Mouse (Mus musculus): ENCODE results near the gene Gapvd1. TPM values are rescaled to one million over a fixed set of nuclear protein-coding genes. Genes with fewer than 3 reads are reported as not detected.

Gene Gapvd1
- total RNA-seq, 2 experiments from 2014 or later, result 97.4 to 101 TPM

DNA sequence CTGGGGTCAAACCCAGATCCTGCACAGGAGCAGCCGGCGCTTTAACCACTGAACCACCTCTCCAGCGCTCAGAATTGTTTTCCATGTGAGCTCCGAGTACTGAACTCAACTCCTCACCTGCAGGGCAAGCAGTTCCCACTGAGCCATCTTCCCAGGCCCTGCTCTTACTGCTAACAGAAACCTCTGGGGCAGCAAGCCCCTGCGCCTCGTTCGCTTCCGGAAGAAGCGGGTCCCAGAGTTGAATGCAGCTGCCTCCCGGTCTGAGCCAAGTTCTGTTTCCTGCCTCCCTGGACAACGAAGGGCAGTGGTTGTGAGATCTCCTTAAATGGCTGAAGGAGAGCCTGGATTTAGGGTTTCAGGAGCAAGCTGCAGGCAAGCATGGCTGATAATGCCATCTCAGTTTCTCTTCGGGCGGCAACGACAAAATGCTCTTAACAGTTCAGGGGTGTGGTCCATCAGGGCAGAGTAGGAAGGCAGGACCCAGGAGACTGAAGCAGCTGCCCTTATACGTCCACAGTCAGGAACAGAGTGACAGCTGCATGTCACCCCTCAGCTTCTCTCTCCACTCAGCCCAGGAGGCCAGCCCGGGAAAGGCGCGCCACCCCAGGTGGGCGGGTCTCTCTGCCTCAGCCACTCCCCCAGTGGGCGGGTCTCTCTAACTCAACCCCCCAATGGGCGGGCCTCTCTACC, 109.0 kb downstream of the Gapvd1 start:
- no peak for DNase-seq (ENCODE audit: low spot score in 2 of 2)
- intact Hi-C loops (cut with DNase I), result no loop called here

DNA sequence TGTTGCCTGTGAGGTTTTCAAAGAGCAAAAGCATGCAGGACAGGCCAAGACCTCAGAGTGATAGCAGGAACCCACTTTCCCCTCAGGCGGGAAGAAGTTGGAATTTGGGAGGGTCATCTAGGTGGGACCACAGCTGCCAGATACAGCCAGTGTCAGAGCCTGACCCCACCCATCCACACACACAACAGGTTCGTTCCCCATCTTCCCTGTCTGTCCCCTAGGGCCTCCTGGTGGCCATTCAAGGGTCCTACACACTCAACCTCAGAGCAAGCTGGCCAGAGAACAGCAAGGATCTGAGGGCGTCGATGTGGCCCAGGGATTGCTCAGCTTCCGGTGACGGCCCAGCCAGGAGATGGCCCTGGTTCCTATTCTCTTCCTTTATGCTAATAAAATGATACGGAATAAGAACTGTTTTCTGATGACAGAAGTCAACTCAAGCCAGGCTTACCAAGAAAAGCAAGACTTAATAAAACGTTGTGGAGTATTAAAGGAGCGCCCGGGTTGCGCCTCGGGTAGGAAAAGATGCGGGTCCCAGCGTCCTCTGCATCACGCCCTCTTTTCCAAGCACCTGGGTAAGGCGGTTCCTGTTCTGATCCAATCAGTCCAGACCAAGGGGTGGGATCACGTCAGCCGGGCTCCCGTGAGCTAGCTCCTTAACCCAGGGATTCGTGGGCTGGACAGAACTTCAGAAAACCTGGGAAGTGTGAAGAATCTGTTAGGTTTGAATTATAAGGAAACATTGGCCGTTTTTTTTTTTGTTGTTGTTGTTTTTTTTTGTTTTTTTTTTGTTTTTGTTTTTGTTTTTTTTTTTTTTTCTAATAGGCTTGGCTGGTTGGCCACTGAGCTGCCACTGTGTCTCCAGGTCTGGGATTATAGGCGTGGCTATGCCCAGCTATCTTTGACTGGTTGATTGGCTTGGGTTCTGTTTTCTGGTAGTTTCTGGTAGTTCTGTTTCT, 110.2 kb downstream of the Gapvd1 start:
- DNase-seq (ENCODE audit: low spot score in 2 of 2), result no peak
- intact Hi-C loops (cut with DNase I), result loop anchor here (5.0 kb wide), 1 partner anchor 823 kb away; no protein-coding TSS in a partner anchor

DNA sequence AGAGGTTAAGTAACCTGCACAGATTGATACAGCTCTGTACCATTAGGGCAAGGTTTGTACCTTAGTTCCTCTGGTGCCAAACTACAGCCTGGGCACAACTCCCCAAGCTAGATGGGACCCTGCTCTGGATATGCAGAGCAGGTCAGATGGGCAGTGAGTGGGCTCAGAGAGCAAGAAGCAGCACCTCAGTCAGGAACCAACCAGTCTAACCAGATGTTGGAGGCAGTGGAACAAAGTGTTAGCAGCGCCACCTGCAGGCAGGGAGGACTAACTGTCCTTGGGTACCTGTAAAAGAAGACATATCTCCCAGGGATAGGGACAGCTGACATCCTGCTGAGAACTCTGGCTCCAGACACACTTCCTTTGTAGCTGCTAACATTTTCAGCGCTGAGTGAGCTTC, 112.7 kb downstream of the Gapvd1 start:
- DNase-seq (ENCODE audit: low spot score in 2 of 2), result no peak
- intact Hi-C loops (cut with DNase I), result loop anchor here (5.0 kb wide), 1 partner anchor 820 kb away; no protein-coding TSS in a partner anchor

DNA sequence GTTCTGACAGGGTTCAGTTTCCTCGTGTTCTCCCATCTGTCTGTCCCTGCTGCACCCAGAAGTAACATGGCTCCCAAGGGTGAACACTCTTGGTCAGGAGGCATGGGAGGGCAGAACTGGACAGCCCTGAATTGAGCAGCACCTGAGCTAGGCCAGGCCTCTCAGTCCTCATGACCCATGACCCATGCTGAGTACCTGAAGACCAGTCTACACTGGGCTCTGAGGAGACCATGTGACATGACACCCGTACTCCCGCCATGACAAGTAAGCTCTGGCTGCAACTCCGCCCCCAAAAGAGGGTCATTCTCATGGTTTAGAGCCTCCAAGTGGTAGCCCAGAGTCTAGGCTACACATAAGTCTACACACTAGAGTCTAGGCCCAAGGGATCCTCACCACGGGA, 115.3 kb downstream of the Gapvd1 start:
- intact Hi-C loops (cut with DNase I), result loop anchor here (2.0 to 10.0 kb wide), 3 partner anchors 667 to 895 kb away; no protein-coding TSS in a partner anchor
- DNase-seq (ENCODE audit: low spot score in 2 of 2), result no peak

DNA sequence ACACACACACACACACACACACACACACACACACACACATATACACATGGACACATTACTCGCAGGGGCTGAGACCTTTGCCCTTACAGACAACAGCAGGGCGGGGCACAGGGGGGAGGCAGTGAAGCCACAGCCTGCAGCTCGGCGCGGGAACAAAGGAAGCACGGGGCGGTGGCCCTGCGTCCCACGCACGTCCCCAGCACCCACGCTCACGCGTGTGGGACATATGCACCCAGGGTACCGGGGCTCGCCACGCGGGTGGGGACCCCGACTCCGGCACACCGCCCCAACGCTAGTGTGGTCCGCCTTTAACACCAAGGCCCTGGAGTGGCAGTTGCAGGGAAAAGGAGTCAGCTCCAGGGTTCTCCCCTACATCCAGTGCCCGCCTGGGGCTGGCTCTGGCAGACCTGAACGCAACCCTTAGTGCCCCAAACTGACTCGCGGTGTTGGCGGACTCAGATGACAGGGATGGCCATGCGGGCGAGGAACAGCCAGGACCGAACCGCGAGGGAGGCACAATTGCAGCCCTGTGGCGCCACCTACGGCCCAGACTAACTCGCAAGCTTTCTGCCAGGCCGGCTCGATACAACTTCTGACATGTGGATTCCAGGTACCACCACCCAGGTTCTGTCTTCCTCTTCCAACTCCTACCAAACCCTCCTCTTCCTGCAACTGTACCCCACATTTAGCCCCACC, 115.9 kb downstream of the Gapvd1 start:
- intact Hi-C loops (cut with DNase I), result loop anchor here (2.0 to 10.0 kb wide), 2 partner anchors 666 to 894 kb away; no protein-coding TSS in a partner anchor
- DNase-seq (ENCODE audit: low spot score in 2 of 2), result peak; percentile 85 to 87

DNA sequence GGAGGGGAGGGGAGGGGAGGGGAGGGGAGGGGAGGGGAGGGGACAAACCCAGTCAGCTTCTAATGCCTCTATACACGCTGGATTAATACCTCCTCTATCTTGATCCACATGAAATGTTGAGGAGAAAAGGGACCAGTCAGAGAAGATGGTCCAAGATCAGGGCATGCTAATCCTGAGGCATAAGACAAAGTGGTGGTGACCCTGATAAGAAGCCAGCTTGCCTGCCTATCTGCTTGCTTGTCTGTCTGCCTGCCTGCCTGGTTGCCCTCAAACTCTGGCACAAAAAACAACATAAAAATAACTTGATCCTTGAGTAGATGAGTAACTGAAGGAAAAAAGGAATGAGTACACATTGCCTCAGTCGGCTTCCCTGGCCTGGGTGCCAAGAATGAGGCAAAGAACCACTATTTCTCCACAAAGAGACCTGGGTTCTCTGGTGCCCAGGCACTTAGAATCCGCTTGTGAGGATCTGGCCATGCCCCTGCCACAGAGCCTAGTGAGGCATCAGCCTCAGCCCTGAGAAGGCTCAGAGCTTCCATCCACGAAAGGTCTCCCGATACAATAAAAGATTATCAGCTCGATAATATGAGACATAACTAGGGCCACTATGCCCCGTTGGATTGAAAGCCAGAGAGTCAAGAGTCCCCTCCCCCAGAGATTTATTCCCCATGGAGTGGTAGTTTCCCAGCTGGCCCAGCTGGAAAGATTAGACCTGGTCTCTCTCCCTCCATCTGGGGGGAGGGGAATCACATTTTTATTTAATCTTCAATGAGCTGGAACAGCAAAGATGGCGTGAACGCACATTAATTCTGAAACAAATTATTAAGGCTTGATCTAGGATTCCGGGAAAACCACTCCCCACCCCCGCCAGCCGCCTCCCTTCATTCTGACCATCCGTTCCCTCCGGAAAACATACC, 119.5 kb downstream of the Gapvd1 start:
- no peak for DNase-seq (ENCODE audit: low spot score in 2 of 2)
- intact Hi-C loops (cut with DNase I), result loop anchor here (10.0 kb wide), 1 partner anchor 891 kb away; no protein-coding TSS in a partner anchor

DNA sequence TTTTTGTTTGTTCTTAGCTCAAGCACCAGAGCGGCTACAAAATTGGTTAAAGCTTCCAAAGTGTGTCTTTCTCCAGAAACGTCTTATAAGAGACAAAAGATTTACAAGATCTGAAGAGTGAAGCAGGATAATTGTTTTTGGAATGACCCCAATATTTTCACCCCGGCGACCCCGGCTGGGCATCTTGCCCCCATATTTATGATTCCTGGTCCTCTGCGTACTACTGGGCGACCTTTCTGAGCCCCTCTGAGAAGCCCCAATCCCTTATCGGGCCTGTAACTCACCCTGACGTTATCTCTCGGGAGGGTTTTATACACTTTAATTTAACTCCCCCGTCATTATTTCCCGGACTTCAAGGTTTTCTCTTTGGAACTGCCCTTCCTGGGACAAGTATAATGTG, 123.0 kb downstream of the Gapvd1 start:
- DNase-seq (ENCODE audit: low spot score in 2 of 2), result no peak
- intact Hi-C loops (cut with DNase I), result loop anchor here (5.0 to 10.0 kb wide), 2 partner anchors 95 to 887 kb away; no protein-coding TSS in a partner anchor

DNA sequence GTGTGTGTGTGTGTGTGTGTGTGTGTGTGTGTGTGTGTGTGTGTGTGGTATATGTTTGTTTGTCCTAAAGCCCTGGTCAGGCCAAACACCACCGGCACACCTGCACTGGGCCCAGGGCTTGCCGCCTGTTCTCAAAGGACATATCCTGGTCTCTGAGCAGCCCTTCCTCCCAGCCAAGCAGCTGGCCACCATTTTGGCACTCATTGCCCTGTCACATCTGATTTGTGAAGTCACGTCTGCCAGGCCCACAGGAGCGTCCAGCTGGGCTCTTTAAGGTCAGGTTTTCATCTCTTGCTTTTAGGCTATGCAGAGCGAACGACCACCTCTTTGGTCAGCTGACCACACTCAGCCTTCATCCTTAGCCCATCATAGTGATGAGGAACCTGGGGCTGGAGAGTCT, 124.6 kb downstream of the Gapvd1 start:
- no peak for DNase-seq (ENCODE audit: low spot score in 2 of 2)
- intact Hi-C loops (cut with DNase I), result loop anchor here (5.0 to 10.0 kb wide), 2 partner anchors 93 to 886 kb away; no protein-coding TSS in a partner anchor

DNA sequence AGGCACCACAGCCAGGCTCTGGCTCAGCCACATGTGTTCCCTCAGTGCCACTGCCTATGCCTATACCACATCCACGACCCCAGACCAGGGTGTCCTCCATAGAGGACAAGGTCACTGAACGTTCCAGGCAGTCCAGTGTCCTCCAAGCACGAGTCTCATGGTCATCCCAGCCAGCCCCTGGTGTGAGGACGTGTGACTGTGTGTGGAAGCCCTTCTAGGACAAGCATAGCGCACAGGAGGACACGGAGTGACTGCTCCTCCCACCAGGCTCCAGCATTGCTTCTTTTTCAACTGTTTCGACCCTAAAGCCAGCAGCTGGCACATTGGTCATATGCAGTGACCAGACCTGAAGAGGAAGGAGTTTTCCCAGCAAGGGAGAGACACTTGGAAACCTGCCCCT, 125.3 kb downstream of the Gapvd1 start:
- no peak for DNase-seq (ENCODE audit: low spot score in 2 of 2)
- intact Hi-C loops (cut with DNase I), result loop anchor here (5.0 to 10.0 kb wide), 2 partner anchors 92 to 885 kb away; no protein-coding TSS in a partner anchor

DNA sequence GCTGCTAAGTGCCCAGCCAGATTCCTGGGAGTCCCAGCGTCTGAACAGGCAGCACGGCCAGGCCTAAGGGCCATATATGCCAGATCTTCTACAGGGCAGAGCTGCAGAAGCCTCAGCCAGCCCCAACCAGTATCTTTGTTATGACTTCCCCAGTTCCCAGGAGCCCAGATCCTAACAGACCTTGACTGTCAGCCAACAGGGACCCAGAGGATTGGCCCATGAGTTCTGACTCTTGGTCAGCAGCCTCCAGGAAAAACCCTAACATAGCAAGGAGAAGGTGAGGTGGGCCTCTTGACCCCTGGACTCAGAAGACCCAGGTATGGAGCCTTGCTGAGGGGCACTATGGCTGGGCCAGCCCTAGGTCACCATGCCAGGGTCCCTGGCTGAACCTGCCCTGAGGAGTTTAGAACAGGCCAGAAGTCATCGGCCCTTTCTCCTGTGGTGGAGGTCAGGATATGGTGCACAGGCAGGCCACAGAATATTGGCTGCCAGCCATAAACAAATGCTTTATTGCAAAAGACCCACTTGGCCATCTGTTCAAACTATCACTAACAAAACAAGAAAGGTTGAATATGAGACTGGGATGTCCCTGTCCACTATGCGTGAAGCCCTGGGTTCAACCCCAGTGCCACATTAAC, 126.0 kb downstream of the Gapvd1 start:
- intact Hi-C loops (cut with DNase I), result no loop called here

DNA sequence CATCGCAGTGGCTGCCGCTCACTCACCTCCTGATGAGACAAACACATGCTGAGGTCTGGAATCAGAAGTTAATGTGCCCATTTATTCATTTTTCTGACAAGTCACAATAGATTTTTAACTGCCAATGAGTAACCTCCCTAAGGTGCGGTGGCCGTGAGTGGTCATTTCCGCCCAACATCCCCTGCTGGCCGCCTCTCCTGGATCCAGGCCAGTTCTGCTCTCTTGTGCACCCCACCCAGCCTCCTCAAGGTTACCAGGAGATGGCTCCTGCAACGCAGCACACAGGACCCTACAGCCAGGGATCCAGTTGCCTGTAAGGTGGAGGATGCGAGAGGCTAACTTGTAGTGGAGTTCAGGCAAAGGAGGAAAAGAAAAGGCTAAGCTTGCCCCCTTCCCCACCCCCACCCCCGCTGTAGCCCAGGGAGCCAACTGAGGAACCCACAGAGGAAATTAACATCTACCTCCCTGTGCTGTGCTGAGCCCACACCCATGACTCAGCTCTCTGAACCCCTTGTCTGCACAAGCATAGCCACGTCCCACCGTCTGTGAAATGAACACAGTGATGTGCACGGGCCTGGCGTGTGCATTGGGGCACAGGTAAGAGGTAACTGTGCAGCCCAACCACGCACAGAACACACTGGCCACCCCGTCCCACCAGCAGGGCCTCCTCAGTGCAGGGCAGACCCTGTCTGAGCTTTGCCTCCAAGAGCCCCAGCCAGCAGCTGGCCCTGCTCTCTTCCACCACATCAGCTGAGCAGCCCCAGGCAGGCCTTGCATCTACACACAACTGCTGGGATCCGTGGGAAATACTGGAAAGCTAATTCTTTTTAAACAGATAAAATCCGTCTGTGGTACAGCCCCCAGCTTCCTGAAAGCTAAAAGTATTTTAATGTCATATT, 127.5 kb downstream of the Gapvd1 start:
- intact Hi-C loops (cut with DNase I), result no loop called here
- DNase-seq (ENCODE audit: low spot score in 2 of 2), result peak in 1 of 2 experiments; percentile 30

More for the DNA sequence above, 126.0 kb downstream of the Gapvd1 start:
- no peak for DNase-seq (ENCODE audit: low spot score in 2 of 2)

Other genes with a start within 250 kb of the Gapvd1 start
- 100 to 1,000 TPM; 394 to 427 TPM for gene Hspa5, start 16.7 kb upstream of the Gapvd1 start, total RNA-seq (2021)
- gene Rabepk, start 44.7 kb upstream of the Gapvd1 start, total RNA-seq (2021), result 10 to 100 TPM; 30.8 to 34.0 TPM
- 100 to 1,000 TPM in 1 of 2 experiments, 10 to 100 TPM in 1; 96.1 to 101 TPM for gene Fbxw2, start 71.1 kb upstream of the Gapvd1 start, total RNA-seq (2021)
- gene Gm34653, start 77.8 kb upstream of the Gapvd1 start, total RNA-seq (2021), result not detected
- under 1 TPM; 0.25 to 0.41 TPM for gene Cutal, start 119.2 kb upstream of the Gapvd1 start, total RNA-seq (2021)
- gene Psmd5, start 119.7 kb upstream of the Gapvd1 start, total RNA-seq (2021), result 10 to 100 TPM; 33.3 to 38.0 TPM
- 1 to 10 TPM; 1.3 to 1.6 TPM for gene Phf19, start 158.8 kb upstream of the Gapvd1 start, total RNA-seq (2021)
- gene Traf1, start 206.5 kb upstream of the Gapvd1 start, total RNA-seq (2021), result 1 to 10 TPM in 1 of 2 experiments, under 1 TPM in 1; 0.57 to 2.1 TPM